Mouse (Mus musculus): ENCODE measurements around the gene Paqr3. TPM values are rescaled to one million over a fixed set of nuclear protein-coding genes. Genes with fewer than 3 reads are reported as not detected.

Paqr3 gene
- polyA plus RNA-seq (2014; fragmentation: Nextera tagmentation; extraction: Ambion mirVana) = 3.4 and 4.6 TPM in 2 replicates

DNA sequence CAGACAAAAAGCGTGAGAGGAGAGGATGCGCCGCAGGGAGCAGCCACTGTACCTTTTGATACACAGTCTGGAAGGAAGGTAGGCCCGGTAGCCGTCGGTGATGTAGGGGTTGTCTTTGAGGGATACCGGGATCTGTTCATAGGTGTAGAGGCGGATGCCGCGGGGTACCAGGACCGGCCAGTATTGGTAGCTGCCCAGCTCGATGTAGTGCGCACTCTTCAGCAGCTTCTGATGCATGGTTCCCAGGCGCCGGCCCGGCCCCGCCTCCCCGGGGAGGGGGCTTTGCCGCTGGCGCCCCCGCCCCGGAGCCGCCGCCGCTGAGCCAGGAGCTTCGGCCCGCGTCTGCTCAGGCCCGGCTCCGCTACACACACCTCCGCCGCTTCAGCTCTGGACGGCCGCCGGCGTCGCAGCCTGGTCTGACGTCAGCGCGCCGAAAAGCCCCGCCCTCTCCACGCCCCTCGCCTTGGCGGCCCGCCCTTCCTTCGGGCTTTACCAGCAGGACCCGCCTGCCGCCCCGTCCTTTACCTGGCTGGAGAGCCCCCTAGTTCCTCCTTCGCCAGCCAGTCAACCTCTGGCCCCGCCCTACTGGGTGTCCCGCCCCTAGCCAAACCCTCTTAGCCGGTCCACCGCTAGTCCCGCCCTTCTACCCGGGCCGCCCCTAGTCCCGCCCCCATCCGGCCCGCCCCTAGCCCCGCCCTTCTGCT is at the start of gene Paqr3:
Gene Paqr3 (minus strand): TSS at position 390 of the 704 bp plus-strand sequence.
- ATAC-seq (ENCODE audit: insufficient read depth) (peak; percentile 98), DNase-seq (peak; percentile 95)
- peak within 1 kb of the TSS; percentile 84 for H3K4me2 ChIP-seq
- H3K27me3 ChIP-seq (ENCODE audit: insufficient read depth, low read length) = no peaks in the 10 kb centered on the region
- peaks cover 3% of the 10 kb centered on the region; the same call in 1 of the 2 replicates for H3K4me1 ChIP-seq (ENCODE audit: insufficient read depth)
- peak within 1 kb of the TSS; percentile 59 for H3K4me3 ChIP-seq (ENCODE audit: low read depth, low read length)
- H3K36me3 ChIP-seq (ENCODE audit: insufficient read depth) = no peaks in the 10 kb centered on the region
- TF ChIP-seq CTCF (IDR thresholded peaks at IDR 0.05; ENCODE audit: low read depth) = no peak
- WGBS = under 1% methylated on average over 61 of the region's 62 CpGs
- H3K27ac ChIP-seq (ENCODE audit: low read depth) = peak within 1 kb of the TSS; percentile 18; the same call in 1 of the 2 replicates
- H3K9ac ChIP-seq = peak within 1 kb of the TSS; percentile 47
- no peaks in the 10 kb centered on the region for H3K9me3 ChIP-seq (ENCODE audit: low read depth, low read length)

DNA sequence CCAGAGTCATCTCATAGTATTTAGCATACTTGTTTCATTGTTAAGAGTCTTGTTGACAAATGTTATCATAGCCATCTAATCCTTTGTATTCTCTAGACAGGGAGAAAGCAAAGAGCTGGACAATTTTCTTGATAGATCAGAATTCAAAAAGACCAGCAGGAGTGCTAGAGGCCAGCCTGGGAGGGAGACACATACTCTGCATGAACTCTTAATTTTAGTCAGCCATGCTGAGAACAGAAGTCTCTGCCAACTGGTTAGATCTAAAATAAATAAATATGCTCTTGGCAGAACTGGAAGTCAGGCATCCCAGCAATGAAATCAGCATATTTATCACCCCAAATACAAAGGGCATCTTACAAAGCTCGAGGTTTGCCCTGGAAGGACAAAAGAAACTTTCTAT is 43.3 kb upstream of the Paqr3 start:
- Histone ChIP-seq H3K4me3 (ENCODE audit: low read depth, low read length) (no peak overlapping the region), H3K4me2 (no peak overlapping the region), H3K27me3 (ENCODE audit: insufficient read depth, low read length) (no peaks in the 10 kb centered on the region), H3K9ac (no peak overlapping the region), H3K36me3 (ENCODE audit: insufficient read depth) (no peaks in the 10 kb centered on the region), H3K27ac (ENCODE audit: low read depth) (no peak overlapping the region), H3K4me1 (ENCODE audit: insufficient read depth) (no peaks in the 10 kb centered on the region), H3K9me3 (ENCODE audit: low read depth, low read length) (no peaks in the 10 kb centered on the region)
- 18% methylated on average over 1 of the region's 1 CpGs for WGBS
- peak; percentile 38 for TF ChIP-seq CTCF (IDR thresholded peaks at IDR 0.05; ENCODE audit: low read depth)
- ATAC-seq (ENCODE audit: insufficient read depth) (no peak), DNase-seq (peak; percentile 55)

DNA sequence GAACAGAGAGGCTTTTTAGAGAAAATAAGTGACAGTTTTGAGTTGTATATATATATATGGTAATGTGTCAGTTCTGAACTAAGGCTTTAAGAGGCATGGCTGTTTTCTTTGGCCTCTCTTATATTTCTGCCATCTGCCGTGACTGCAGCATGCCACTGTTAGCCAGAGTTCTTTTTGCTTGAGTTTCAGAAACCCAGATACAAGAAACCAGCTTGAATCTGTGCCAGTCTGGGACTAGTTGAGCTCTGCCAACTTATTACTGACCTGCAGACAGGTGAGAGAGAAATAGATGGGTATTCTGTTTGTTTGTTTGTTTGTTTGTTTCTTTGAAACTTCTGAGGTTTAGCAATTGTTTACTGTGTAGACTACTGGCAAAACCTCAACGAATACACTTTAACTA is 23.9 kb upstream of the Paqr3 start:
- Histone ChIP-seq H3K27me3 (ENCODE audit: insufficient read depth, low read length) (no peaks in the 10 kb centered on the region), H3K36me3 (ENCODE audit: insufficient read depth) (no peaks in the 10 kb centered on the region), H3K9me3 (ENCODE audit: low read depth, low read length) (no peaks in the 10 kb centered on the region), H3K4me3 (ENCODE audit: low read depth, low read length) (no peak overlapping the region), H3K4me2 (no peak overlapping the region), H3K27ac (ENCODE audit: low read depth) (no peak overlapping the region), H3K9ac (no peak overlapping the region), H3K4me1 (ENCODE audit: insufficient read depth) (no peaks in the 10 kb centered on the region)
- no peak for DNase-seq
- TF ChIP-seq CTCF (IDR thresholded peaks at IDR 0.05; ENCODE audit: low read depth) = no peak
- ATAC-seq (ENCODE audit: insufficient read depth) = no peak
- whole genome bisulfite sequencing = 79% methylated on average over 2 of the region's 2 CpGs

DNA sequence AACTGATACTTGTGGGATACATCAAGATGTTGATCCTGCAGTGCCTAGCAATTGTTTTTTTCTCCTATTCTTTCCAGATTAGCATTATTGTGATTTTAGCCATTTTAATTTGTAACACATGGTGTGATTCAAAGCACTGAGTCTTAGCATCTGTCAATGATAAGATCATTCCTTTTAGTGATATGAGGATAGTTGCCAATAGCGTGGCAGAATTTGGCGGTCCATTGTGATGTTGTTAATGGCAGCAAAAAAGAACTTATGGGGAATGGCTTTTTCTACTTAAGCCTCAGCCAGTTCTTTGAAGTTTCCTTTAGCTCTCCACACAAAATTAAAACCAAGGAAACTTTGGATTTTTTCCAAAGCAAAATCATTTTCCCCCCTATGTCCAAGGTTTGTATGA is 18.2 kb upstream of the Paqr3 start:
- H3K27ac ChIP-seq (ENCODE audit: low read depth) = no peak overlapping the region
- DNase-seq (no peak), ATAC-seq (ENCODE audit: insufficient read depth) (no peak)
- H3K4me2 ChIP-seq = no peak overlapping the region
- no peaks in the 10 kb centered on the region for H3K9me3 ChIP-seq (ENCODE audit: low read depth, low read length)
- no peak overlapping the region for H3K4me3 ChIP-seq (ENCODE audit: low read depth, low read length)
- no peak for TF ChIP-seq CTCF (IDR thresholded peaks at IDR 0.05; ENCODE audit: low read depth)
- H3K27me3 ChIP-seq (ENCODE audit: insufficient read depth, low read length) = no peaks in the 10 kb centered on the region
- H3K36me3 ChIP-seq (ENCODE audit: insufficient read depth) = no peaks in the 10 kb centered on the region
- no peaks in the 10 kb centered on the region for H3K4me1 ChIP-seq (ENCODE audit: insufficient read depth)
- 85% methylated on average over 2 of the region's 2 CpGs for WGBS
- H3K9ac ChIP-seq = no peak overlapping the region

DNA sequence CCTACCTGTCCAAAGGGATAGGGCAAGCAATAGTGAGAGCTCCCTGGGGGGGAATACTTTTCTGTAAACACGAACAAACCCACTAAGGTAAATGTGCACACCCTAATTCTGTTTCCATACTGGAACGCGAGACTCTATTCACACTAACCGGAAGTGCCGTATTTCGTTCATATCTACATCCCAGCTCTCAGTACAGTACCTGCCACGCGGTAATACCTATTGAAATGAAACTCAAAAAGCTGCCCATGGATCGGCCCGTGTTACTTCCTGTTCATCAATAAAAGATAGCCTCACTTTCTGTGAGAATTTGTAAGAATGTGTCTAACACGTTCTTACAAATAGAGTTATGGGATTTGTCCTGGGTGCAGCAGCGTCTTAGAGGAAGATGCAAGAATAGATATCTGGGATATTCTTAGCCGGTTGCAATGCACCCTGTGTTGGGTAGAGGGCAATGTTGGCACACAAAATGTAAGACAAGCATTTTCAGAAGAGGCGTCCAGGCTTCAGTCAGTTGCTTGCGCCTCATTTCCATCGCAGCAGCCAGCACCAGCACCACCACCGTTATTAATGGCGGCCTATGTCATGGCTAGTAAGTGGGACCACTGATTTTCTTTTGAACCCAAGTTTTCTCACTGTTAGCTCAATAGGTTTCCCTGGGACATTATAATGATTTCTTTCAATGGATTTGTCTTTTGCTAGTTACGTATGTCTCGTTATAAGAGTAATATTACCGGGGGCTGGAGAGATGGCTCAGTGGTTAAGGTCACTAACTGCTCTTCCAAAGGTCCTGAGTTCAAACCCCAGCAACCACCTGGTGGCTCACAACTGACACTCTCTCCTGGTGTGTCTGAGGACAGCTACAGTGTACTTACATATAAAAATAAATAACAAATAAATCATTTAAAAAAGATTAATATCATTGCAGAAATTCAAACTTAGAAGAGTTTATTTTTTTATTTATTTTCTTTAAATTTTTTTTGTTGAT is 17.1 kb upstream of the Paqr3 start:
- no peak overlapping the region for H3K4me3 ChIP-seq (ENCODE audit: low read depth, low read length)
- 46% methylated on average over 21 of the region's 21 CpGs for WGBS
- DNase-seq (peak; percentile 91), ATAC-seq (ENCODE audit: insufficient read depth) (peak; percentile 68)
- no peaks in the 10 kb centered on the region for H3K9me3 ChIP-seq (ENCODE audit: low read depth, low read length)
- no peaks in the 10 kb centered on the region for H3K27me3 ChIP-seq (ENCODE audit: insufficient read depth, low read length)
- H3K27ac ChIP-seq (ENCODE audit: low read depth) = no peak overlapping the region
- no peak overlapping the region for H3K4me2 ChIP-seq
- H3K4me1 ChIP-seq (ENCODE audit: insufficient read depth) = no peaks in the 10 kb centered on the region
- peak; percentile 91 for TF ChIP-seq CTCF (IDR thresholded peaks at IDR 0.05; ENCODE audit: low read depth)
- no peaks in the 10 kb centered on the region for H3K36me3 ChIP-seq (ENCODE audit: insufficient read depth)
- no peak overlapping the region for H3K9ac ChIP-seq

DNA sequence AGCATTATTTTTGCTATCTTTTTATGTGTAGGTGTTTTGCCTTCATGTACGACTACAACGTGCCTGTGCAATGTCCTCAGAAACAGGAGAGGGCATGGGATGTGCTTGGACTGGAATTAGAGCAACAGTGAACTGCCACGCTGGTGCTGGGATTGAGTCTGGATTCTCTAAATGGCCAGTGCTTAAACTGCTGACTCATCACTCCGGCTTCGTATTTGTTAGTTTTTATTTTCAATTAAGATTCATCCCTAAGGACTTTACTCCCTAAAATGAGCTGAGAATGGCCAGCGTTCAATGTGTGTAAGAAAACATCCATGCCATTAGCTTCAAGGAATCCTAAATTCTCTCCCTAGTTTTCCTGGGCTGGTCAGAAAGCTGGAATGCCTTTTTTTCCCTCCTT is 15.9 kb upstream of the Paqr3 start:
- ATAC-seq (ENCODE audit: insufficient read depth) (no peak), DNase-seq (no peak)
- H3K4me1 ChIP-seq (ENCODE audit: insufficient read depth) = no peaks in the 10 kb centered on the region
- H3K4me3 ChIP-seq (ENCODE audit: low read depth, low read length) = no peak overlapping the region
- TF ChIP-seq CTCF (IDR thresholded peaks at IDR 0.05; ENCODE audit: low read depth) = no peak
- no peak overlapping the region for H3K9ac ChIP-seq
- H3K27me3 ChIP-seq (ENCODE audit: insufficient read depth, low read length) = no peaks in the 10 kb centered on the region
- no peak overlapping the region for H3K27ac ChIP-seq (ENCODE audit: low read depth)
- H3K9me3 ChIP-seq (ENCODE audit: low read depth, low read length) = no peaks in the 10 kb centered on the region
- no peak overlapping the region for H3K4me2 ChIP-seq
- no peaks in the 10 kb centered on the region for H3K36me3 ChIP-seq (ENCODE audit: insufficient read depth)
- 81% methylated on average over 6 of the region's 6 CpGs for WGBS

DNA sequence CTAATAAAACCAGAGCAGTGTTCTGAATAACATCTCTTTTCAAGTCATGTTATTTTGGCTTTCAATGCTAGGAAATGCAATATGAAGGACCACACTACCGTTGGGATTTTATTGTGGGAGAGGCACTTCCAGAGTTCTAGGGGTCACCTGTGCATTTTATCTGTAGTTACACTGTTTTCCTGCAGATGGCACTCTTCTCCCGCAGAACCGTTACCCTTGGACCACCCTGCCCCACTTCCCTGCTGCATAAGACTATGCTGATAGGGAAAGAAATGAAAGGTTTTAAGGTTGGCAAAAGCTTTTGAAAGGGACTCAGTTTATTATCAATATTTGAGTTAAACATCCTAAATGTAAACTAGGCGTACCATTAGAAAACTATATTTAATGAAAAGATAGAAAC is 14.6 kb upstream of the Paqr3 start:
- Histone ChIP-seq H3K4me3 (ENCODE audit: low read depth, low read length) (no peak overlapping the region), H3K27ac (ENCODE audit: low read depth) (no peak overlapping the region), H3K27me3 (ENCODE audit: insufficient read depth, low read length) (no peaks in the 10 kb centered on the region), H3K4me1 (ENCODE audit: insufficient read depth) (no peaks in the 10 kb centered on the region), H3K9me3 (ENCODE audit: low read depth, low read length) (no peaks in the 10 kb centered on the region), H3K9ac (no peak overlapping the region), H3K4me2 (no peak overlapping the region), H3K36me3 (ENCODE audit: insufficient read depth) (no peaks in the 10 kb centered on the region)
- ATAC-seq (ENCODE audit: insufficient read depth) (peak; percentile 74), DNase-seq (peak; percentile 82)
- peak; percentile 83 for TF ChIP-seq CTCF (IDR thresholded peaks at IDR 0.05; ENCODE audit: low read depth)
- WGBS = 13% methylated on average over 4 of the region's 4 CpGs

All from lung, embryonic 14.5 days (tissue).